Comparison of ENCODE assay signal across 33 mouse cellular contexts in genomic region chr3:135300081-135300480, GRCm38 (mm10). TPM values are rescaled to one million over a fixed set of nuclear protein-coding genes. Genes with fewer than 3 reads are reported as not detected.
DNase-seq lines count a peak whose midpoint lies in the region; ATAC-seq and TF ChIP-seq lines count a peak whose summit lies in the region.
"Had no signal": no experiment of that assay in that cellular context is flagged by ENCODE, and none has a peak within 500 bp of the region (broad histone marks: within the 10 kb centered on the region; RNA-seq: fewer than 3 reads in every experiment).

No protein-coding gene starts in this region.

- H3K9me3 ChIP-seq in limb, embryonic 10.5 days (replicated peaks), result no peaks in the 10 kb centered on the region
- H3K9me3 ChIP-seq: embryonic facial prominence, embryonic 13.5 days; forebrain, embryonic 13.5 days; G1E; hindbrain, embryonic 13.5 days; lung, embryonic 15.5 days; midbrain, embryonic 12.5 days had no signal

- no peak for TF ChIP-seq CTCF in brain, embryonic 14.5 days (IDR thresholded peaks at IDR 0.05; ENCODE audit: borderline replicate concordance, extremely low read depth, insufficient read depth, insufficient read length)

- ATAC-seq in megakaryocyte-erythroid progenitor cell, adult 5-6 weeks (replicated peaks; ENCODE audit: low FRiP score, low TSS enrichment, poor library complexity, severe bottlenecking), result peak; percentile 28; the same call in 1 of the 2 replicates
- ATAC-seq: forebrain, embryonic 13.5 days; inflammation-experienced regulatory T-cells, adult 6 months had no signal

- TF ChIP-seq POLR2A in brain, embryonic 14.5 days (IDR thresholded peaks at IDR 0.05; ENCODE audit: borderline replicate concordance, extremely low read depth, insufficient read depth, insufficient read length, poor library complexity, severe bottlenecking), result no peak

- H3K27ac ChIP-seq in limb, embryonic 10.5 days, result no peak overlapping the region
- H3K27ac ChIP-seq: embryonic facial prominence, embryonic 13.5 days; forebrain, embryonic 13.5 days; hindbrain, embryonic 13.5 days; kidney, postnatal 0 days; lung, embryonic 15.5 days; midbrain, embryonic 12.5 days had no signal

- intact Hi-C loops in left cerebral cortex, postnatal 4 days (cut with DNase I), result no loop called here
- intact Hi-C loops in left cerebral cortex, postnatal 36 days (cut with DNase I), result no loop called here

- 76% methylated on average over 6 of the region's 6 CpGs for WGBS in limb, embryonic 10.5 days

- H3K27me3 ChIP-seq in limb, embryonic 10.5 days (ENCODE audit: low read depth, poor library complexity, severe bottlenecking), result no peaks in the 10 kb centered on the region
- H3K27me3 ChIP-seq: forebrain, embryonic 13.5 days; hindbrain, embryonic 13.5 days; lung, embryonic 15.5 days; midbrain, embryonic 12.5 days had no signal

- peaks cover 14% of the 10 kb centered on the region for H3K4me1 ChIP-seq in limb, embryonic 10.5 days
- H3K4me1 ChIP-seq: lung, embryonic 15.5 days had no signal

- no peak overlapping the region for H3K4me3 ChIP-seq in limb, embryonic 10.5 days
- H3K4me3 ChIP-seq: embryonic facial prominence, embryonic 13.5 days; erythroblast, embryonic 14.5 days; forebrain, embryonic 13.5 days; hindbrain, embryonic 13.5 days; lung, embryonic 15.5 days; midbrain, embryonic 12.5 days had no signal

- H3K36me3 ChIP-seq in limb, embryonic 10.5 days, result no peaks in the 10 kb centered on the region
- H3K36me3 ChIP-seq: embryonic facial prominence, embryonic 13.5 days; G1E; hindbrain, embryonic 13.5 days; lung, embryonic 15.5 days; midbrain, embryonic 12.5 days had no signal

- peak; percentile 47 to 64 for DNase-seq in cerebellum, postnatal 10 days
- DNase-seq in cerebellum, postnatal 36 days, result no peak
- DNase-seq in left cerebral cortex, postnatal 4 days, result peak; percentile 21
- DNase-seq in left cerebral cortex, postnatal 36 days (ENCODE audit: low spot score in 2 of 2), result no peak
- DNase-seq in brain, embryonic 14.5 days (ENCODE audit: low read depth), result peak; percentile 30
- DNase-seq in limb, embryonic 10.5 days (ENCODE audit: low spot score), result no peak
- DNase-seq in urinary bladder, postnatal 10 days (ENCODE audit: low spot score), result no peak
- DNase-seq: adrenal gland, postnatal 25 days; cerebellum, adult 18-20 months; gastrocnemius, postnatal 25 days; heart, adult 18-20 months; heart, postnatal 4 days; kidney, adult 8-10 months; kidney, postnatal 4 days; liver; right cerebral cortex, adult 18-20 months; thymus, adult 2 months; thymus, postnatal 4 days had no signal

RNA-seq across cellular contexts. Expression of gene Slc9b2, which starts 7.4 kb away (rescaled TPM):
- total RNA-seq in left cerebral cortex, postnatal 4 days (2021), result 1 to 10 TPM; 6.9 to 7.0 TPM
- 1 to 10 TPM; 3.0 to 3.9 TPM for total RNA-seq in left cerebral cortex, postnatal 36 days (2021)
- 0.90 and 1.2 TPM in 2 replicates for polyA plus RNA-seq in brain, embryonic 14.5 days (2012; rRNA removed)
- 0.04 TPM in 1 of 2 replicates, not detected in the other for total RNA-seq in megakaryocyte-erythroid progenitor cell, adult 5-6 weeks (2014; fragmentation: Nextera tagmentation)
- not detected in 2 replicates for total RNA-seq in megakaryocyte-erythroid progenitor cell, adult 5-6 weeks (2017)
- polyA plus RNA-seq in limb, embryonic 10.5 days (2016; fragmentation: Nextera tagmentation; extraction: Ambion mirVana), result 3.9 and 4.1 TPM in 2 replicates
- total RNA-seq: G1E; megakaryocyte, adult 5-6 weeks; monocyte, adult 5-6 weeks had no signal
- polyA plus RNA-seq: erythroblast, embryonic 14.5 days; G1E had no signal

RNA-seq across cellular contexts. Expression of gene Bdh2, which starts 19.1 kb away (rescaled TPM):
- 1 to 10 TPM; 1.6 to 2.2 TPM for total RNA-seq in left cerebral cortex, postnatal 4 days (2021)
- 1 to 10 TPM; 2.2 to 4.3 TPM for total RNA-seq in left cerebral cortex, postnatal 36 days (2021)
- polyA plus RNA-seq in brain, embryonic 14.5 days (2012; rRNA removed), result 2.0 and 2.4 TPM in 2 replicates
- not detected in 2 replicates for total RNA-seq in megakaryocyte-erythroid progenitor cell, adult 5-6 weeks (2014; fragmentation: Nextera tagmentation)
- total RNA-seq in megakaryocyte-erythroid progenitor cell, adult 5-6 weeks (2017), result not detected in 2 replicates
- 3.6 and 6.1 TPM in 2 replicates for polyA plus RNA-seq in limb, embryonic 10.5 days (2016; fragmentation: Nextera tagmentation; extraction: Ambion mirVana)
- total RNA-seq: megakaryocyte, adult 5-6 weeks; monocyte, adult 5-6 weeks had no signal
- polyA plus RNA-seq: erythroblast, embryonic 14.5 days; G1E had no signal

RNA-seq across cellular contexts. Expression of gene Slc9b1, which starts 47.7 kb away (rescaled TPM):
- total RNA-seq in left cerebral cortex, postnatal 4 days (2021), result 1 to 10 TPM in 1 of 2 experiments, under 1 TPM in 1; 0.40 to 1.5 TPM
- total RNA-seq in left cerebral cortex, postnatal 36 days (2021), result under 1 TPM in 1 of 2 experiments, not detected in 1; 0.64 TPM
- polyA plus RNA-seq in brain, embryonic 14.5 days (2012; rRNA removed), result not detected in 2 replicates
- total RNA-seq in megakaryocyte-erythroid progenitor cell, adult 5-6 weeks (2014; fragmentation: Nextera tagmentation), result not detected in 2 replicates
- total RNA-seq in megakaryocyte-erythroid progenitor cell, adult 5-6 weeks (2017), result not detected in 2 replicates
- polyA plus RNA-seq in limb, embryonic 10.5 days (2016; fragmentation: Nextera tagmentation; extraction: Ambion mirVana), result 0.11 and 0.30 TPM in 2 replicates
- total RNA-seq: gastrocnemius, postnatal 25 days; megakaryocyte, adult 5-6 weeks had no signal
- polyA plus RNA-seq: erythroblast, embryonic 14.5 days; forebrain, embryonic 13.5 days; heart, embryonic 16.5 days; liver, embryonic 16.5 days; spleen, adult 2 months; thymus, adult 2 months had no signal

Comparison
In these comparisons a context has a peak if more than half of its experiments do, and no peak if none do; other contexts are left out.
1. DNase-seq: peak in cerebellum, postnatal 10 days (2 of 2), left cerebral cortex, postnatal 4 days (single experiment) and brain, embryonic 14.5 days (single experiment); none in cerebellum, postnatal 36 days (0 of 2), left cerebral cortex, postnatal 36 days (0 of 2), limb, embryonic 10.5 days (single experiment) and urinary bladder, postnatal 10 days (single experiment).